Mouse (Mus musculus) cerebral cortex, adult 2 months (tissue): ENCODE results near the gene Fgfr2.

ENCODE experiments used
- WGBS: fragments of 180-500 bp; shearing (Covaris S2); methylation state at CpG from one replicate; pipeline ENCODE4 v1.1.7; 2018; 5-methylcytosine and 5-hydroxymethylcytosine counted together

The Fgfr2 gene

DNA sequence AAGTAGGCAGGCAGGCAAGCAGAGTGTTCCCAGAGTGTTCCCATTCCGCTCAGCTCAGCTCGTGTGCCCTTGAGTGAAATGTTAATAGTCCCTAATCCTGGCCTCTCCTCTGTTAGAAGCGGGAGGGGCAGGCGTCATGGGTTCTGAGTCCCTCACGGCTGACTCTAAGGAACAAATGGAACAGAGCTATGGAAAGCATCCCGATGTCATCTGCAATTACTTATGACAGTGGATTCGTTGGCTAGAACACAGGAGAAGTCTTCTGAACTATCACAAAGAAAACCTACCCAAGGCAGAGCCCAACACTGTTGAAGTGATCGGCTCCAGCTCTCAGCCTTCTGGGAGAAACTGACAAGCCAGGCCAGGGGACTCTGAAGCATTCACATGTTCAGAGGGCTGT, 2819.7 kb downstream of the Fgfr2 start:
- 82% methylated on average over 8 of the region's 8 CpGs for WGBS

DNA sequence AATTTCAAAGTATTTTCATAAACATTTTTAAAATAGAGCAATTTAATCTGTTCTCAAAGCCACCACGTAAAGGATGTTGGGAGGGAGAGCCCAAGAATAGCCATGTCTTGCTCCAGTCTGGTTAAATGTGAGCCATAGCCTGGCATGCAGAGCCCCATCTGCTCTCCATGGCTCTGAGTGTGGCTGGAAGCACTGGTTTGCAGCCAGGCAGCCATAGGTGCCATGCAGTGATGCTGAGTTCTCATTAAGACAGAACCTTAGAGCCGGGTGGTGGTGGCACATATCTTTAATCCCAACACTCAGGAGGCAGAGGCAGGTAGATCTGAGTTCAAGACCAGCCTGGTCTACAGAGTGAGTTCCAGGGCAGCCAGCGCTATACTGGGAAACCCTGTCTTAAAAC, 2822.5 kb downstream of the Fgfr2 start:
- 91% methylated on average over 3 of the region's 3 CpGs for WGBS

DNA sequence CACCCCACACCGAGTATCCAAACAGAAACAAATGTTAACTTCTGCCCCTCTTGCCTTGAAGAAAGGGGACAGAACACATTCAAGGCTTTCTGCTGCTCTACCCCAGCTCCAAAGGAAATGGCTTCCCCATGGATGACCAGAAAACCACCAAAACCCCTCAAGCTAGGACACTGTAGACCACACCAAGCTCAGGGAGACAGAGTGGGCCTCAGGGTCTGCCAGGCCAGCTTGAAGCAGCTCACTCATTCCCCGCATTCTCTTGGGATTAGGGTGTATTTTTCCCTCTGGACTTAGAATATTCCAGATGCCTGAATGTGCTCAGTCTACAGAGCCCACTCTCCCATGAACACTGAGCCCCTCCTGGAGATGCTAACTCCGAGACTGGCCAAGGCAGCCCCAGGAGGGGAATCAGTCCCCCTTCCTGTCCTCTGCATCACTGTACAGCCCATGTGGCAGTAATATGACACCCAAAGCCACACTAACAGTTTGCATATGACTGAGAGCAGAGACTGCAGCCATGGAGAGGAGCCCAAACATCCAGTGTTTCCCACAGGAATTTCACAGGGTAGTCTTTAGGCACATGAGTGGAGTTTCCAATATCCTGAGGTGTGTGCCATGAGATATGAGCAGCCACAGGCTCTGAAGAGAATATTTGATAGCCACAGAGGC, 2824.1 kb downstream of the Fgfr2 start:
- WGBS = 92% methylated on average over 3 of the region's 3 CpGs

DNA sequence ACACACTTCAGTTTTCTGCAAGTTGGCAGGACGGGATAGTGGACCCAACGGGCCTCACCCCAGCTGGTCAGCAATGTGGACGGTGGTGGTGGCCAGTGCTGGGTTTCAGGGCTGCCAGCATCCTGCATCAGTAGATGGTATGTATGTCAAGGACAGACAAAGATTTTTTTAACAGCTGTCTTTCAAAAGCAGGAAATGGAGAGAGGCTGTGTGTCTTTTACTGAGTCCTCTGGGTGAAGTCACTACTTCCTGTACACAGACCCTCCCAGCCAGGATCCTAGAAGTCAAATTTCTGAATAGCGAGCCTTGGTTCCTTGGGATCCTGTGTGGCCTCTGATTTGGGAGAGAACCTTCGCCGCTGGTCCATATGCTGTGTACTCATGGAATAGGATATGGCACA, 2832.0 kb downstream of the Fgfr2 start:
- WGBS = 89% methylated on average over 6 of the region's 6 CpGs

DNA sequence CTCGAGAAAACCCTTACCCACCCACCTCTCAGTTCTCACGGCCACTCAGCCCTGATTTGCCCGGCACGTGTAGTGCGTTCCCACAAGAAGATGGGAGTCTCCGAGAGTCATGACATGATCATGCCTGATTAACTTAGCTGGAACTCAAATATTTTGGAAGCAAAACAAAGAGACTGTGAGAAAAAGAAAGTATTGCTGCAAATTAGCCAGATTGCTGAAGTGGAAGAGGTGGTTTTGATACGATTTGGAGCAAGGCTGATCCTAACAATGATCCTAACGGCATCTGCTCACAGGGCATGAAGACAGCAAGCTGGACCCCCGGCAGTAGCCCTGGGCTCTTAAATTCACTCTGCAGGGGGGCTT, 2833.7 kb downstream of the Fgfr2 start:
- whole genome bisulfite sequencing = 30% methylated on average over 9 of the region's 9 CpGs

DNA sequence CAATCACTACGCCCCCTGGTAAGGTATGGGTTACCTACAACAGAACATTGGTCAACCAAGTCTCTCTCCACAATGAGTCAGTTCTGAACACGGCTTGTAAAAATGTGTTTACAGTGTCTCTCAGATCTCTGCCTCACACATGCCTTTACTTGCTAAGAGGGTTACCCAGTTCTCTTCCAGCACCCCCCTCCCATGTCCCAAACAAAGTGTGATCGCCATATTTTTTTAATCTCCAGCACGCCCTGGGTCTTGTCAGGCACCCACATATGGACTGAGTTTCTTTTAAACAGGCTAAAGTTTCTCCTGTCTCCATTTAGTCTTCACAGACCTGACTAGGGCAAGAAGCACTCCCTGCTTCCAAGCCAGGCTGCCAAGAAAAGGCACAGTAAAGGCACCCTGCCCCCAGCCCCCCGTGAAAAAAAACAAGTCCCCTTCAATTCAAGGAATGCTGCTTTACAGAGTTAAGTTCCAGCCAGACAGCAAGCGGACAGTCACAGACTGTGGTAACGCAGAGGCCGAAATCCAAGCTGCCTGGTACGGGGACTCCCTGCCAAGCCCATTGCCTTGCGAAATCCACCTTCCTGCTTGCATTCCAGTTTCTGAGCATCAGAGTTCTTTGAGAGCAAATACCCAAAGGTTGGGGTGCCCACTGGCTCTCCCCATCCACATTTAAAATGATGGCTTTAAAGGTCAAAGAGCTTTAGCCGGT, 2834.3 kb downstream of the Fgfr2 start:
- 53% methylated on average over 11 of the region's 11 CpGs for WGBS

DNA sequence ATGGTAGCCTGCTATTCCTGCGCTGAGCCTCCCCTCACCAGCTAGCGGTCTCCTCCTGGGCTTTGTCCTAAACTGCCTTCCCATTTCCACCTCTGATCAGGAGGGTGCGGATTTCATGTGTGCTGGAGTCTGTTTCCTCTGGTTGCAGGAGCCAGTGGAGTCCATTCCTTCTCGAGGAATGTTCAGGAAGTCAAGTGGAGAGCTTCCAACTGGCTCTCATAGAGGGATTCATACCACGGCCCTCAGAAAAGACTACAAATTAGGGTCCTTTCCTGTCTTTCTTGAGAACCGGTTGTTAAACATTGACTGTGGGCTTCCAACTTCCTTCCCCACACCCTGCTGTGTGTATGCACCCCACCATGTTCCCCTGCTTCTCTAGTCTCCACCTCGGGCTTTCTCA, 2834.9 kb downstream of the Fgfr2 start:
- WGBS = 69% methylated on average over 7 of the region's 7 CpGs

DNA sequence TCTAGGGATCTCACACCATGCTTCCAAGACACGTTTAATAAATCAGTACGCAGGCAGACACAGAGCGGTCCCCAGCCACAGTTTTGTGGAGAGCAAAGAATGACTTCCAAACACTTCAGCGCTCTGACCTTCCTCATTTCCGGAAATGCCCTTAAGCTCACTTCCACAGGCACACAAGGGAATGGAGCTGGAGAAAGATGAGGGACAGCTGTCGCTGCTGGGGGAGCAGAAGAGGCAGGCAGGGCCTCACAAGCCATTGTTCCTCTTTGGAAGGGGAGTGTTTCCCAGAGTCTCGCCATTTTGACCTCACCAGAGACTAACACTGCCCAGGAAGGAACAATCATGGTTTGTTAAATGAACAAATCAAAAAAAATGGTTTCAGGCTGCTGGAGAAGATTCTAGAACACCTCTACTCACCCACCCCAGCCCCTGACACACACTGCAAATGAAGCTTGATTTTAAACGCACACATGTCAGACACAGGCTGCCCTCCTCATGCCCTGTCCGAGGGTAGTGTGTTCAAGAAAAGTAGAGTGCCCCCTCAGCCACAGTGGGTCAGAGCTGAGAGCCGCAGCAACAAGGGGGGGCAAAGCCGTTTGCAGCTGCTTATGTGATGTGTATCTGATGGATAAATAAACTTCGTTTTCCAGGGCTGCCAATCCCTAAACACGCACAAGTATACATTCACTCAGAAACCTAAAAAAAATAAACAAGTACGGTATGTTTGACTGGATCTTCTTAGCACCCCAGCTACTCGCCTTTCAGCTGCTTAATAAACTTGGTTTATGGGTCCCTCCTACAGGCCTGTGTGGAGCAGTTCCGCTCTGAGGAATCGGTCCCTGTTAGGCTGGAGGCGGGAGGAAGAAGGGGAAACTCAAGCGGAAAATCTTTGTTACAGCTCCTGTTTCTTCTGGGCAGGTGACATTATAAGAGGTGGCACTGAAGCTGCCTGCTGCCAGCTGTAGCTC, 2844.1 kb downstream of the Fgfr2 start:
- WGBS = 79% methylated on average over 19 of the region's 19 CpGs

DNA sequence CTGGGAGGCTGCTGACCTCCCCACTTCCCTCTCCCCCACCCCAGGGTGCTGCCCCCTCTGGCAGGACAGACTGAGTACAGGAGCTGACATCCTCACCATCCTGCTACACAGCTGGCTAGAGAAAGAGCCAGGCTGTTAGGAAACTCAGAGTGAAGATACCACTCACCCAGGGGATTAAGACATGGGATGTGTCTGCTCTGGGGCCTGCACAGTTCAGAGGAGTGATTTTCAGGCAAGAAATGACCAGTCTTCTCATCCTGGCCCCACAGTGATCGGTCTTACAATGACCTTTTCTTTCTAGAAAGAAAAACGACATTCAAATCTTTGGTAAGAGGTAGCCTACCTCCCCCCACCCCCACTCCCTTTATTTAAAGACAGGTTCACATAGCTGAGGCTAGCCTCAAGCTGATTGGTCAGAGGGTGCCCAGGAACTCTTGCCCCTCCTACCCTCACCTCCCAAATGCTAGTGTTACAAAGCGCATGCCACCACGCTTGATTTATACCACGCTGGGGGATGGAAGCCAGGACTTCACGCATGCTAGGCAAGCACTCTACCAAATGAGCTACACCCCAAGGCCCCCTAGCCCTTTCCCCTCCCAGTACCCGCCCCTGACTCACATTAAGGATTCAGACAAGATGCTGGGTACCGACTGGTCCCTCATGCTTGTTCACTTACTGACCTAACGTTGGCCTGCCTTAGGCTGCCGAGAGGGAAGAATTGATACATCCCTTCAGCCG, 2845.0 kb downstream of the Fgfr2 start:
- 91% methylated on average over 11 of the region's 11 CpGs for WGBS

DNA sequence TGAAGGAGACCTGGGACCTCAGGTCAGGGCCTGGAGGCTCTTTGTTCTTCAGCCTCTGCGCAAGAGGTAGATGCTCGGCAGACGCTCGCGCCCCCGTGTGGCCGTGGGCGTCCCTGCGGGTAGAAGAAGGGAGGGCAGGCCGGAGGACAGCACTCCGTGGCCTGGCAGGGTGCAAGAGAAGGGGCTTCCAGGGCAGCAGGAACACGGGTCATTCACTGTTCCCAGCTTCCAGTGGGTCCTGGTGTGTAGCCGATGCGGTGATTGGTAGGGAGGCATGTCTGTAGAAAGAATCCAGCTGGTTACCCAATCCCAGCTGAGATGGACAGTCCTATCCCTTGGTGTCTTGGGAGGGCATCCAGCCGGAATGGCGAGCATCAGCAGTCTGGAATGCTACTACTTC, 2849.9 kb downstream of the Fgfr2 start:
- WGBS = 21% methylated on average over 16 of the region's 16 CpGs

DNA sequence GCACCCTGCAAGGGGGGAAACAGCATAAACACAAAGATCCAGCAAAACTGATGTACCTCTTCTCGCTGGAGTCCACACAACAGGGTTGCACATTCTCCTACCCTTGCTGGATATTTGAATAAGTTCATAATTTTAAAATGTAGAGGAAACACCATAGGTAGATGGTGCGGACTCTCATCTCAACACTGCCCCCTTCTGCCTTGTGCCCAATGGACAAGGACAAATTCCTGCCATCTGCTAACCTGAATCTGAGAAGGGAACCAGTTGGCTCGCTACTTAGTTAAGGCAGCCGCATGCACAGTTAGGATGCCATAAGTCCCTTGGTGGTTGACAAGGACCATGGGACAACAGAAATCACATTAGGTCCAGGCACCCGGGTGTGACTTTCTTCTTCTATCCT, 2852.3 kb downstream of the Fgfr2 start:
- WGBS = 83% methylated on average over 5 of the region's 5 CpGs

DNA sequence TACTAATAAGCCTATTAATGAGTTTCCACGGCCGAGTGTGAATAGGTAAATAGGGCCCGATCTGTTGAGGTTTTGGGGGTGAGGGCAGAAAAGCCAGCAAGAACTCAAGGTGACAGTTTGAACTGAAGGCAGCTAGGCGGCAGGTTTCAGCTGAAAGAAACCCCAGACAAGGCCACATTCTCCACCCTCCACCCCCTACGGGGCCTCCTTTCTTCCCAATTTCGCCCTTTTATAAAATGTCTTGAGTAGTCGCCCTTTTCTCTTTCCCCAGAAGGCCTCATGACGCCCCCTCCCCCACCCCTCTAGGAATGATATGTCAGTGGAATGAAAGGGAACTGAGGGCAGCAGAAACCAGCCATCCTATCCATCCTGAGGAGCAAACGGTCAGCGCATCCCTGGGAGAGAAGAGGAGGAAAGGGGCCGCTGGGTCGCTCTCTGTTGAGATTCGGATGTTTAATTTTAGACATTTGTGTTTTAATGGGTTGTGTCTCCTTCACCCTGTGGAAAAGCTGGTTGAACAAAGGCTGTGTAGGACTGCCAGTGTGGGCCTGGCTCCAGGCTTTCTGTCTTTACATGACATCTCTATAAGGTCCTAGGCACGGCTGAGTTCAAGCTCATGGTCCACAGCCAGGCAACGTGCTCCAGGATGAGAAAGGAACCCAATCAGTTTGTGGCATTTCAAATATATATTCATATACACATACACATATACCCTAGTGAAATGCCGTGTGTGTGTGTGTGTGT, 2853.9 kb downstream of the Fgfr2 start:
- WGBS = 84% methylated on average over 16 of the region's 16 CpGs

DNA sequence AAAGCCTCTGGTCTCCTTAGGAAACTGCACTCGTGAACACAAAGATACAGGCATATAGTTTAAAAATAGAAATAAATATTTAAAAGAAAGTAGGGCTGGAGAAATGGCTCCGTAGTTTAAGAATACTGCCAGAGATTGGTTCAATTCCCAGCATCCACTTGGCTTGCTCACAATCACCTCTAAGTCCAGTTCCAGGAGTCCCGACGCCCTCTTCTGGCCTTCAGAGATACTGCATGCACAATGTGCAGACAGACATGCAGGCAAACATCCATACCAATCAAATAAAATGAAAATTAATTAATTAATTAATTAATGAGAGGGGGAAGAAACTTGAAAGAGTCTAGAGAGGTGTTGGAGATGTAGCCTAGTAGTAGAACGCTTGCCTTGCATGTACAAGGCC, 2856.1 kb downstream of the Fgfr2 start:
- 42% methylated on average over 5 of the region's 5 CpGs for WGBS

DNA sequence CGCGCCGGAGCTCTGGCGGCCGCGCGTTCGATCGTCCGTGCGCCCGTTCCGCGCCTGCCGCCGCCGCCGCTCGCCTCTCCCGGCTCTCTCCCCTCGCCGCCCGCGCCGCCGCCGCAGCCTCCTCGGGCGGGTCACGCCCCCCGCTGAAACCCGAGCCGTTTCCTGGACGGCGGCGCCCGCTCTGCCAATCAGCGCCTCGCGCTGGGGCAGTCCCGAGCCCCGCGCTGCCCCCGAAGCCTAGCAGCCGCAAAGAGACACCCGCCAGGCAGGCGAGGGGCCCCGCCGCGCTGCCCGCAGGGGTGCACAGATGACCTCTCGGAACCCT, 2857.0 kb downstream of the Fgfr2 start:
- under 1% methylated on average over 51 of the region's 52 CpGs for WGBS

DNA sequence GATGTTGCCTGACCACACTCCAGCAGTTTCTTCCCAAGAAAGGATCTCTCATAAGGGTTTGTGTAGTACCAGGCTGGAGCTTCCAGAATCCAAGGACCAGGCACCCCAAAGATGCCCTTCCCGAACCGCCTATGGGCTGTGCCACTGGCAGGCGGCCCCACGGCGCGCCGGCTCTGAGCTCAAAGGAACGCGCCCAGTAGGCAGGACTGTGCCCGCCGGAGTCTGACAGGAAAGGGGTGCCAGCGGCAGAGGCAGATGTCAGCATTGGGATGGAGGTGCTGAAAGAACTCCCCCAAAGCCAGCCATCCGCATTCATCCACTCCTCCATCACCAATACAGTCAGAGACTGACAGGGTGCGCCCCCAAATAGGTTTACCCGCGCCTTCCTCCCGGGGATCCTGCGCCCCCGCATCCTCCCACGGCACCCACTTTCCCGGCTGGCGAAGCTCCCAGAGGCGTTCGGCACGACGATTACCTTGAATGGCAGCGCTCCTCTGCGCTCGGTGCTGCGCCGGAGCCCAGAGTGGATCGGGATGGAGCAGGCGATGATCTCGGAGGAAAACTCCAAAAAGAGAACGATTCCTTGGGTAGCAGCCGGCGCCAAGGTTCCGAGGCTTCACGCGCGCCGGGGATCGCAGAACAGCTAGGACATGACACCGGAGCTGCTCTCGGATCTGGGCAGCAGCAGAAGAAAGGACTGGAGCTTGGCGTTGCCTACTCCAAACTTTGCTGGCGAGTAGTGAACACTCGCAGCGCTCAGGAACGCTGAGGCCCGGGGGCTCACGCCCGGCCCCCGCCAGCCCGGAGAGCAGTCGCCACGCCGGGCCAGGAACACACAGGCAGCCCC, 2857.6 kb downstream of the Fgfr2 start:
- WGBS = under 1% methylated on average over 58 of the region's 58 CpGs

DNA sequence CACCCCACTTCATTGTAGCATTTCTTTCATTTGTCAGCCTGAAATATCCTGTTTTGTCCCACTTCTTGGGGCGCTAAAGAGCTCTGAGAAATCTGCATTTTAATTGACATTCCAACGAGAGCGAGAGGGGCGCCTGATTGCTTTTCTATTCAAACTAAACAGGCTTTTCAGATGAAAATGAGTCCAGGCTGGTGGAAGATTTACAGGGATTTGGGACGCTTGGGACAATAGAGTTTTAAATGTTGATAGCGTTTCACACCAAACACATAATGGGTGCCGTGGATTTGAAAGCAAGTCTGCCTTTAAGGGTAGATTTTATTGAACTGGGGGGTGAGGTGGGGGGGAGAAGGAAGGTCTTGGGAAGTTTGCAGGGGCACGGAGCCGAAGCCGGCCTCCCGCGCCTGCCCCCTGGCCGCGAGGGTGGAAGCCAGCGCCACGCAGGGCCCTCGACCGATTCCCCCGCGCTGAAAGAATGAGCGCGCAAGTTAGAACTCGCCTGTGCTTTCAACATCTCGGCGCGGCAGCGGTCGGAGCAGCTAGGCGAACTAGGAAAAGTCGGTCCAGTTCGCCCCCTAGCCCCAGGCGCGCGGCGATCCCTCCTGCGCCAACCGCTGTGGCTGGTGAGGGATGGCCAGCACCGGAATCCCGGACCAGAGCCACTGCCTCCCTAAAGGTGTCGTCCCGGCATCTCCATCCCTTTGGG, 2858.4 kb downstream of the Fgfr2 start:
- WGBS = 1% methylated on average over 41 of the region's 41 CpGs

DNA sequence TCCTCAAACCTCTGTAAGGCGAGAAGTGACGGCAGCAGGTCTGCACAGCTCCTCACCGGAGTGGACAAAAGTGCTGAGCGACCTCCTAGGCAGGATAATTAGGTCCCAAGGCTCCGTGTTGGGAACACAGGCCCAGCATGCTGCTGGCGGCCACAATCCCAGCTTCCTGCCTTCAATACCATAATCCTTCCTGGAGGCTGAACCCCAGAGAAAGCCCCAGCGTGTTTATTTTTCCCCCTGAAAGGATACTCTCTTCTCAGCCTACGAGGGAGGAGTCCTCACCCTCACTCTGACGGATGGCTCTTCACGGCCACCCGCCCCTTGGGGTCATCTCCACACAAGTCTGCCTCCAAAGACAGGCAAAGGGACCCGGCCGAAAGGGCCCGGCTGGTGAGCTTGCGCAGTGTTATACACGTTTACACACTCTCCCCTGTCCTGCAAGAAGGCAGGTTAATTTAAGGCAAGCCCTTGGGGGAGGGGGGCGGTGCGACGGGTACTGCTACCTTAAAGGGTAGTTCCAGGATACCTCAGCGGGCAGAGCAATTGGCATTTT, 2859.3 kb downstream of the Fgfr2 start:
- WGBS = 36% methylated on average over 20 of the region's 20 CpGs

DNA sequence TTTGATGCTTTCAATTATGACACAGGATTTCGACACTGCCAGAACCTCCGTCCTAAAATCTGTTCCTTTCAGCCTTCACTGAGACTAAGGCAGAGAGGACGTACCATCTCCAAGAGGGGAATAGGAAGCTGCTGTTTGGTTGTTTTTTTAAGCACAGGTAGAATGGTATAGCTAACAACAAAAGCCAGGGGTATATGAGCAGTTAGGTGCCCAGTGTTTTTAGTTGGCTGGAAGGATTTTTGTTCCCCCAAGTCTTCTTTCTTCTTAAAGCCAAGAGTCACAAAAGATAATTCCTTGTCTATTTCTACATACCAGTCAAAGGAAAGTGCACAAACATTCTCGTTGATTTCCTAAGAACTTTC, 2859.9 kb downstream of the Fgfr2 start:
- WGBS = 51% methylated on average over 4 of the region's 4 CpGs

DNA sequence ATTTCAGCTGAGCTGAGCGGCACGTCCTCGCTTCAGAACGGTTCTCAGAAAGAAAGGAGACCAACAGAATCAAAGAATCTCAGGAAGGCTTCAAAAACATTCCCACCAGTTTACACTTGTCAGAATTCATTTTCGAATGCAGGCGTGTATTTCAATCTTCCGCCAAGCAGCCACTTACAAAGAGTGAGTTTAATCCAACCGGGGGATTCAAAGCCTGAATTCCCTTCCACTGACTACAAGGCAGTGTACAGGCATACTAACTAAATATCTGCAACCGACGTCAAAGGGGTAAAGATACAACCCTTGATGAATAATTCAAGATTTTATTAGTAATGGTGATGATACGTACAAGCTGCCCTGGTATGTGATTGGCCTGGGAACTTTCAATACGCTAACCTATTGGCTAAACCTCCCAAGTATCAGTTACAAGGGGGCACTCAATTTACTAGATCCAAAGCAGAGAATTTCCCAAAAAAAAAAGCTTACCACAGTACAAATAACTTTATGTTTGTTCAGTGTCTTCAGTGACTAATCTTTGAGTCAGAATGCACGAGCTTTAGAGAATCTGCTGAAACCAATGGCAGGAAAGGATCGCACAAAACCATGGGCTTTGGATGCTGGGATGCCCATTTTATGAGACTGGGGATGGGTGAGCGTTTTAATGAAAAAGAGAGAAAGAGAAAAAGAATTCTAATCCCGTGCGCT, 2860.5 kb downstream of the Fgfr2 start:
- WGBS = 40% methylated on average over 17 of the region's 17 CpGs
